Mouse (Mus musculus) T-cell, adult 2 months (primary cell): ENCODE measurements at regions not wholly inside any gene's neighbourhood (a gene's known extent, or its start where the extent isn't known, plus 50 kb on each side); places are given as distances from the start of the nearest gene placed in this dataset.
"Not testable (repeated sequence)": the region's sequence is repeated elsewhere in the genome, so short reads cannot be mapped to it uniquely, and the experiment has no call there.

Experiments
- DNase-seq: peaks from one replicate; pipeline ENCODE4 v3.0.0; 2022; ENCODE audit warnings: low spot score

DNA sequence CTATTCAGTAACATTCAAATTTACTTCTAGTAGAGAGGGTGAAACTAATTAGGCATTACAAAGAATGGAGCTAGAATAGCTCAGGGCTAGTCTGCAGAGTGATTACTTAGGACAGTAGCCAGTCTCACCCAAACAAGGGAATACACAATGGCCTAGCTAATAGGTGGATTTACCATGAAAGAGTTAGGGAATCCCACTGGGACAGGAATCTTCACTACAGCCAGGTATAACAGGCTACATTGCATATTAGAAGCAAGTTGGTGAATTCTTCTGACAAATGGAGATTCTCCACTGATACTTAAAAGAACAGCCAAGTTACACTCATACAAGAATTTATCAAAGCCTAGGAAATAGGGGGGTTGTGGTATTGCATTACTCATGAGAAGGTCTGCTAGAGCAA lies 670.2 kb upstream of the Chrm3 start:
- not testable (repeated sequence) for DNase-seq

DNA sequence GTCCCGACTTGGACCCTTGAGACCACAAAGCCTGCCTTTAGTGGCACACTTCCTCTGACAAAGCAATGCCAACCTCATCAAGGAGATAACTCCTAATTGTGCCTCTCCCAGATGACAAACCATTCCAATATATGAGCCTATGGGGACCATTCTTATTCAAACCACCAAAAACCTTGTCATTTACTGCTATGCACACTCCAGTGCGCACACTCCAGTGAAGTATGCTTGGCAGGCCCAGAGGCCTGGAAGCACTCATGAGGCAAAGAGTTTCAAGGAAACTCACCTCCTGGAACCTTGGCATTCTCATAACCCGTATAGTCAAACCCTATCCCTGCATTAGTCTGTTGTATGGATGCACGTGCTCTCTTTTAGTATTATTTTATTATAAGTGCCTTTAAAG lies 669.7 kb upstream of the Chrm3 start:
- DNase-seq, result no peak

DNA sequence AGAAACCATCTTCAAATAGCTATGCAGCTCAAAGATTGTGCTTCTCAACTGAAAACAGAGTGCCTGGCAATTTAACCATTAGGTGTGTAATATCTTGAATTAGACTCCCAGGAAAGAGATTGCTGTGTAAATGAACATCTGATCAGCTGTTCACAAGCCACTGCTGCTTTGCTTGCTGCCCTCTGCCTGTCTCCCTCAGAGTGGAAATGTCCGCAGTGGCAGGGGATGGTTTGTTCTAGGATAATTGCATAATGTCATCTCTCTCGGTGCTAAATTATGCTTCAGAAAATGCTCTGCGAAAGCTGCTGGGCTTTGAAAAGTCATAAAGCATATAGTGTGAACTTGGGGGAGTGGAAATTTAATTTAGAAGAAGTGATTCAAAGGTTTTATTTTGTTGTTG lies 665.3 kb upstream of the Chrm3 start:
- DNase-seq, result no peak

GRCm38 (mm10) chr13:11024441-11024840 lies 663.8 kb upstream of the Chrm3 start:
- no peak for DNase-seq

DNA sequence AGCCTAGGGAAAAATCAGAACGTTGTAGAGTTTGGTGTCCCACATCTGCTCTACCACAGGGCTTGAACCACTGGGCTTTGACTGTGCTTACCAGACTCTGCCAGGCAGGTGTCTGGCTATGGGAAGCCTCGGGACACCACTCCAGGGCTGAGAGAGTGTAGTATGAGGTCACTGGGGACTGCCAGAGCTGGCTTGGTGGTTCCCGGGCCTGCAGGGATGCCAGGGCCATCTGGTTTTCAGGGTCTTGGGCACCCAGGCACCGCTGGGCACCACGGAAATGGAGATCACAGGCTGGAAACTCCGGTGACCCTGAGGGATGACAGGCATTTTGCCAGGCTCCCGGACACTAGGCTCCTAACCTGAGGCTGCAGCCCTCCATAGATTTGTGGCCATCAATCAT lies 656.9 kb upstream of the Chrm3 start:
- DNase-seq, result no peak

GRCm38 (mm10) chr13:11005374-11005773 lies 644.7 kb upstream of the Chrm3 start:
- DNase-seq, result no peak

GRCm38 (mm10) chr13:10991151-10991550 lies 630.5 kb upstream of the Chrm3 start:
- no peak for DNase-seq

GRCm38 (mm10) chr13:10990503-10991025 lies 629.9 kb upstream of the Chrm3 start:
- no peak for DNase-seq

GRCm38 (mm10) chr13:10989095-10989814 lies 628.6 kb upstream of the Chrm3 start:
- DNase-seq, result no peak

DNA sequence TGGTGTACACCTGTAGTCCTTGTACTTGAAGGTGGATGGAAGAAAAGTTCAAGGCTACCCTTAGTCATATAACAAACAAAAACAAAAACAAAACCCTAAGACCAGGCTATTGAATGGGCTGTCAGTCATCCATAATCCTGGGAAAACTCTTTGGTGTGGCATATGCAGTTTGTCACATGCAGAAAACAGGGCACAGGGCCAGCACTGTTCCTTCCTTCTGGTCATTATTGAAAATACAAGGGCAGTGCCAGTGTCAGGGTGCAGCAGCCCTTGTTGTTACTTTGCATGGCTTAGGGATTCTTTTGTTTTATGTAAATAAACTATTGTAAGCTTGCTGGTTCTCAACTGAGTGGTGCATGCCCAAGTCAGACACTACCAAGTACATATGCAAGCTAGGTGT lies 623.1 kb upstream of the Chrm3 start:
- no peak for DNase-seq

- DNase-seq, result no peak
Observed at GRCm38 (mm10) chr13:10982543-10982942, 621.9 kb upstream of the Chrm3 start.

DNA sequence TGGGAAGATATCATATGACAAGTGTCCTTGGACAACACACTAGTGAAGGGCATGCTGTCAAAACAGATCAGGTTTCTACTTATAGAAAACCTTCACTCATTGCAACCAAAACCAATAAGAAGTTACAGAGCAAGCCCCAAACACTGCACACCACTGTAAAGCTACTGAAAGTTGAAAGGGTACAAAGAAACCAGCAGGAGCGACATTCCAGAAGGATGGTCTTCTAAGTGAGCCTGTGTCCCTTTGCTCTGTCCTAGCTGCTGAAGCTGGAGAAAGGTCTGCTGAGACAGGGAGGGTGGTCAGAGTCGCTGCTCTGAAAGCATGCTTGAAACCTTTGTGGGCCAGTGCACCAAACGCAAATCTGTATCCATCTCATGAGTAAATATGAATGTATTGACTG lies 611.3 kb upstream of the Chrm3 start:
- no peak for DNase-seq

DNA sequence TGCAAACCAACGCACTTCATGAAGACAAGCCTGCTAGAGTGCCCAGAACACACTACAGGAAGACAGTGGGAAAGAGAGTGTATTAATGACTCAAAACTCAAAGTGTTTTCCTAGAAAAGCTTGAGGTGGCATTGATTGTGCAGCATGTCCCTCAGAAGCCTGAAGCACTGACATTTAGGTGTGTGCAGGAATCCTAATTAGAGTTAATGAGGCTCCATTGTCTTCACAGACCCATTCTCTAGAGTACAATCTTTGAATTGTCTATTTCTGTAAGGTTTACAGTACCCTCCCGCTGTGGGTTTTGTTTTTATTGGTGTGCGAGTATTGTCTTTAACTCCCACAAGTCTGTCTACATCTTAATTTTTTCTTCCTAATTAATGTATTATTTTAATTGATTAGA lies 610.1 kb upstream of the Chrm3 start:
- no peak for DNase-seq

- DNase-seq, result no peak
Observed at GRCm38 (mm10) chr13:10952923-10953322, 592.3 kb upstream of the Chrm3 start.

GRCm38 (mm10) chr13:10950658-10951057 lies 590.0 kb upstream of the Chrm3 start:
- not testable (repeated sequence) for DNase-seq

GRCm38 (mm10) chr13:10947398-10947797 lies 586.8 kb upstream of the Chrm3 start:
- DNase-seq, result no peak

DNA sequence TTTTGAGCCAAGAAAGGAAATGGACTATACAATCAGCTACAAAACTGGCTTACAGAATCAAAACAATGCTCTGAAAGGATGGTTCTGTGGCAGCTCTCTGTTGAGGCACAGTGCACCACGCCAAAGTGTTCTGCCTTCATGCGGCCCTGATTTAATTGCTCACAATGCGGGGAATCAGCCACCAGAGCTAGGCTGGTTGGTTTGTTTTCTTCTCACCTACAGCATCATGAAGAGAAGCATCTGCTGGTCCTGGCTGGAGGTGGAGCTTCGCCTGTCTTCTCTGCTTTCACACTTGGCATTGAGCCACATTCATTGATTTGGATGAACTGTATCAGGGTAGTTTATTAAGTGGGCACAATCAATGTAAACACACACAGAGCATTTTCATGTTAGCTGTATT lies 583.2 kb upstream of the Chrm3 start:
- no peak for DNase-seq

DNA sequence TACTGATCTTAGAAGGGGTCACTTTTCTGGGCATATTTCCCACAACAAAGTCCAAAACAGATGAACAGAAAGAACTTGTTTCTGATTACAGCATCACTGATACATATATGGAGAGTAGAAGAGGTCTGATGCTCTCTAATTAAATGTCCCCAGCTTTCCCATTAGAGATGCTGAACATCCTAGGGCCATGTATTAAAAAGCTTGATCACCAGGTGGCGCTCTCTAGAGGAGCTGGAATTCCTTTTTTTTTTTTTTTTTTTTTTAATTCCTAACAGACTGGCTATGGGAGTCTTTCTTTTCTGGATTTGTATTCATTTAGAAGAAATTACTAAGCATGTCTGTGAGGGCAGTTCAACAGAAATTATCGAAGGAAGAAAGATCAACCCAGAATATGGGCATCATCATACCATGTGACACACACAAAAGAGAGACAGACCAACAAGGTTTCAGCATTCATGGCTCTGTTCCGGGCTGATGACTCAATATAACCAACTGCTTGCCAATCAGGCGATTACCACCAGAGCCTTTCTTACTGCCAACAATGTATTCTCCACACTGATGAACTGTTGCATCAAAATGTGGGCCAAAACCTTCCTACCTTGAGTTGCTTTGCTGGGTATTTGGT lies 581.5 kb upstream of the Chrm3 start:
- no peak for DNase-seq

DNA sequence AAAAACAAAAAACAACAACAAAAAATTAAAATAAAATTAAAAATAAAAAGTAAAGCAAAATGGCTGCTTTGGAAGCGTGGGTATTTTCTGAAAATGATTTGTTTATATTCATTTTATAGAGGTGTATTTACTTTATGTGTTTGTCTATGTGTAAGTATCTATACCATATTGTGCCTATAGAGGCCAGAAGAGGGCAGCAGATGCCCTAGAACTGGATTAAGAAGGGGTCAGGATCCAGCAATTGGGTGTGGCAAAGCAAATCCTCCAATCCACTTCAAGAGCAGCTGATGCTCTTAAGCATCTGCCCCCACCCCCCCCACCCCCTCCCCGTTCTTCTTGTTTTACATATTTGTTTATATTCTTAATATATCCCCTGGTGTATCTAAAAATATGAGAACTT lies 577.6 kb upstream of the Chrm3 start:
- DNase-seq, result no peak

- no peak for DNase-seq
Observed at GRCm38 (mm10) chr13:10930741-10931140, 570.1 kb upstream of the Chrm3 start.

DNA sequence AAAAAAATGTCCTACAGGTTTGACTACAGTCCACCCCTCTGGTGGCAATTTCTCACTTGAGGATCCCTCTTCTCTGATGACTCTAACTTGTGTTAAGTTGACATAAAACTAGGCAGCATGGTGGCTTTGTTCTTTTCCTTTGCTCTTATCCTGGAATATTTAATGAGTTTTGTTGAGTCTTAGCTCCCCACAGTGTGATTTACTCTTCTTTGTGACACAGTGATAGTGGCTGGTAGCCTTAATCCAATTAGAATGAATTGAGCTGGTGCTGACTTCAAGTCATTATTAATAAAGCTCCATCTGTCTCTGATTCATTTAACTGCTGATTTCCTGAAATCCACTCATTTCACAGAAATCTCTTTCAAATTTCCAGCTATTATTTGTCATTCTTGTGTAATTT lies 553.7 kb upstream of the Chrm3 start:
- DNase-seq, result no peak

- no peak for DNase-seq
Observed at GRCm38 (mm10) chr13:10909122-10909751, 548.6 kb upstream of the Chrm3 start.

- DNase-seq, result no peak
Observed at GRCm38 (mm10) chr13:10867864-10868263, 507.2 kb upstream of the Chrm3 start.
